Mouse (Mus musculus): ENCODE results near the gene Snrpc. TPM values are rescaled to one million over a fixed set of nuclear protein-coding genes. Genes with fewer than 3 reads are reported as not detected.

Snrpc gene
- polyA plus RNA-seq, 1 experiment from 2014 or later, result 358 TPM

GRCm38 (mm10) chr17:27820568-27821406 is 17.2 kb upstream of the Snrpc start, which contains the start of gene D17Wsu92e:
TSS of gene D17Wsu92e (minus strand) at chr17:27820648.
- H3K27ac ChIP-seq, result peak within 1 kb of the TSS; percentile 87
- peak within 1 kb of the TSS; percentile 94 for H3K4me2 ChIP-seq (replicated peaks)
- H3K36me3 ChIP-seq, result no peaks in the 10 kb centered on the region
- H3K9ac ChIP-seq, result peak within 1 kb of the TSS; percentile 99
- no peaks in the 10 kb centered on the region for H3K9me3 ChIP-seq
- WGBS, result 3% methylated on average over 35 of the region's 56 CpGs
- peak within 1 kb of the TSS; percentile 100 for H3K4me3 ChIP-seq
- H3K4me1 ChIP-seq, result peaks cover 22% of the 10 kb centered on the region
- peak; percentile 91 for ATAC-seq (ENCODE audit: insufficient number of reproducible peaks, insufficient read depth, low FRiP score, low TSS enrichment)
- H3K27me3 ChIP-seq, result no peaks in the 10 kb centered on the region

DNA sequence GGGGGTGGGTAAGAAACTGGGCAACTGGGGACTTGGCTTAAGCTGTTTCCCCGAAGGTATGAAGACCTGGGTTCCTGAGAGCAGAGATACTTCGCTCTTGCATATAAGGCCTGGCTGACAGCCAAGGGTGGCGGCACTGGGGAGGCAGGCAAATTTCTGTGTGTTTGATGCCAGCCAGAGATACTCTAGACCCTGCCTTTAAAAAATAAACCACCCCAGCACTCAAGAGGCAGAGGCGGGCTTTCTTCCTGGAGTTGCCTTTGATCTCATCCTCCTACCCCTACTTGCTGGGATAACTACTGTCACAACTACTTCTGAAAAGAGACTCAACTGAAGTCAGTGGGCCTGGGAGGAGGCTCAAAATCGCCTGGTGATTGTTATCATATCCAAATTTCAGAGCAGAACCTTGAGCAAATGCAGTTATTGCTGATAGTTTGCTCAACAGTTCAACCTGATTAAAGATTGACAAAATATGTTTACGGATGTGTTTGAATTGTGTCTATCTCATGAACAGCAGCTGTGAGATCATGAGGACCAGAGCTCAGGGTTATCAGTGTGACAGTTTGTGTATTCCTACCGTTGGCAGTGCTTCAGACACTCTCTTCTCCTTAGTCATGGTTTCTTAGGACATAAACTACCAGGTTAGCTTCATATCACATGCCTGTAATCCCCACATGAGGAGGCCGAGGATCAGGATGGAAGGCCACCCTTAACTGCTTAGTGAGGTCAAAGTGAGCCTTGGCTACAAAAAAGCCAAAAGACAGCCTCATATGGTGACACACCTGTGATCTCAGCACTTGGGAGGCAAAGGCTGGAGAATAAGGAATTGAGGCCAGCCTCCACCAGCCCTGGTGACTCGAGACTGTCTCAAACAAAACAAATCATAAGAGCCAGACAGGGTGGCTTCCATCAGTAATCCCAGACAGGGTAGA is 16.3 kb upstream of the Snrpc start:
- Histone ChIP-seq H3K4me1 (peaks cover 26% of the 10 kb centered on the region), H3K27ac (0 out of 2 replicates have a peak overlapping the region, but pooled peaks have one; percentile 87), H3K36me3 (no peaks in the 10 kb centered on the region), H3K9me3 (no peaks in the 10 kb centered on the region), H3K27me3 (no peaks in the 10 kb centered on the region), H3K4me3 (peak overlapping the region; percentile 100; the same call in 1 of the 2 replicates), H3K4me2 (replicated peaks) (peak overlapping the region; percentile 94), H3K9ac (peak overlapping the region; percentile 99; the same call in 1 of the 2 replicates)
- ATAC-seq (ENCODE audit: insufficient number of reproducible peaks, insufficient read depth, low FRiP score, low TSS enrichment), result no peak
- WGBS, result 70% methylated on average over 9 of the region's 9 CpGs

GRCm38 (mm10) chr17:27823142-27823905 is 14.6 kb upstream of the Snrpc start:
- H3K4me2 ChIP-seq (replicated peaks), result no peak overlapping the region
- 78% methylated on average over 9 of the region's 9 CpGs for WGBS
- H3K9ac ChIP-seq, result no peak overlapping the region
- H3K4me3 ChIP-seq, result no peak overlapping the region
- ATAC-seq (ENCODE audit: insufficient number of reproducible peaks, insufficient read depth, low FRiP score, low TSS enrichment), result no peak
- peaks cover 27% of the 10 kb centered on the region for H3K4me1 ChIP-seq
- no peaks in the 10 kb centered on the region for H3K36me3 ChIP-seq
- H3K9me3 ChIP-seq, result no peaks in the 10 kb centered on the region
- no peaks in the 10 kb centered on the region for H3K27me3 ChIP-seq
- no peak overlapping the region for H3K27ac ChIP-seq

DNA sequence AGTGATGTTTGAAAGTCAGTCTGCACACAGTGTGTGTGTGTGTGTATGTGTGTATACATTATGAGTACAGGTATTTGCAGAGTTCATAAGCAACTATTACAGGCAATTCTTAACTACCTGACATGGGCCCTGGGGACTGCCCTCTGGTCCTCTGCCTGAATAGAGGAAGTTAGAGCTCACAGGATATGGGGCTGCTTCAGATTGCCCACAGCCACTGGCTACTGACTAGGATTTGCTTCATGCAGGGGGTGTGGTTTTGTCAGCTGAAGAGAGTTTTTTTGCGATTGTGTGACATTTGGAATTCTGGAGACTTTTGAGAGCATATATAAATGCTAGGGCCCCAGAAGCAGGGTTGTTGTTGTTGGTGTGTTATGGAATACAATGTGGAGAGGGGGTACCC is 13.0 kb upstream of the Snrpc start:
- H3K4me2 ChIP-seq (replicated peaks), result no peak overlapping the region
- H3K27me3 ChIP-seq, result no peaks in the 10 kb centered on the region
- H3K27ac ChIP-seq, result no peak overlapping the region
- no peak overlapping the region for H3K4me3 ChIP-seq
- no peak overlapping the region for H3K9ac ChIP-seq
- WGBS, result 57% methylated on average over 1 of the region's 1 CpGs
- H3K4me1 ChIP-seq, result peaks cover 15% of the 10 kb centered on the region
- no peaks in the 10 kb centered on the region for H3K9me3 ChIP-seq
- no peak for ATAC-seq (ENCODE audit: insufficient number of reproducible peaks, insufficient read depth, low FRiP score, low TSS enrichment)
- H3K36me3 ChIP-seq, result no peaks in the 10 kb centered on the region

DNA sequence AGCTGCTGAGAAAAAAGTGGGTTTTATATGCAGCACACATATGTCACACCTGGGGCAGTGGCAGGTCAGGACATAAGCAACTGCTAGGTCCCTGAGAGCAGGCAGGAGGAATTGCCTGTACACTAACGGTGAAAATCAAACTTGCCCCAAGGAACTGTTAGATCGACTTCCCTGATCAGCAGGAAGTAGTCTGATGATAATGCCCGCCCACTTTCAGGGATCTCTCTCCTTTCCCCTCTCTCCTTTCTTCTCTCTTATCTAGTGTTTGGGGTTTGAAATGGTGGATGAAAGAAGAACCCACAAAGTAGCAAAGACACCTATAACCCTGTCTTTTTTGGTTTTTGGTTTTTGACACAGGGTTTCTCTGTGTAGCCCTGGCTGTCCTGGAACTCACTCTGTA is 12.4 kb upstream of the Snrpc start:
- H3K4me1 ChIP-seq, result peaks cover 15% of the 10 kb centered on the region
- no peaks in the 10 kb centered on the region for H3K9me3 ChIP-seq
- no peaks in the 10 kb centered on the region for H3K27me3 ChIP-seq
- peak overlapping the region; percentile 51; the same call in 1 of the 2 replicates for H3K4me2 ChIP-seq (replicated peaks)
- 34% methylated on average over 3 of the region's 3 CpGs for WGBS
- no peaks in the 10 kb centered on the region for H3K36me3 ChIP-seq
- H3K9ac ChIP-seq, result no peak overlapping the region
- no peak for ATAC-seq (ENCODE audit: insufficient number of reproducible peaks, insufficient read depth, low FRiP score, low TSS enrichment)
- H3K4me3 ChIP-seq, result peak overlapping the region; percentile 30; the same call in 1 of the 2 replicates
- H3K27ac ChIP-seq, result 0 out of 2 replicates have a peak overlapping the region, but pooled peaks have one; percentile 2

GRCm38 (mm10) chr17:27825984-27826905 is 11.7 kb upstream of the Snrpc start:
- H3K4me3 ChIP-seq, result peak overlapping the region; percentile 30
- H3K4me1 ChIP-seq, result peaks cover 12% of the 10 kb centered on the region
- peak; percentile 25; the same call in 1 of the 2 replicates for ATAC-seq (ENCODE audit: insufficient number of reproducible peaks, insufficient read depth, low FRiP score, low TSS enrichment)
- no peak overlapping the region for H3K9ac ChIP-seq
- no peaks in the 10 kb centered on the region for H3K36me3 ChIP-seq
- H3K27me3 ChIP-seq, result no peaks in the 10 kb centered on the region
- no peaks in the 10 kb centered on the region for H3K9me3 ChIP-seq
- H3K4me2 ChIP-seq (replicated peaks), result peak overlapping the region; percentile 51
- H3K27ac ChIP-seq, result peak overlapping the region; percentile 42; the same call in 1 of the 2 replicates
- WGBS, result 4% methylated on average over 22 of the region's 22 CpGs

DNA sequence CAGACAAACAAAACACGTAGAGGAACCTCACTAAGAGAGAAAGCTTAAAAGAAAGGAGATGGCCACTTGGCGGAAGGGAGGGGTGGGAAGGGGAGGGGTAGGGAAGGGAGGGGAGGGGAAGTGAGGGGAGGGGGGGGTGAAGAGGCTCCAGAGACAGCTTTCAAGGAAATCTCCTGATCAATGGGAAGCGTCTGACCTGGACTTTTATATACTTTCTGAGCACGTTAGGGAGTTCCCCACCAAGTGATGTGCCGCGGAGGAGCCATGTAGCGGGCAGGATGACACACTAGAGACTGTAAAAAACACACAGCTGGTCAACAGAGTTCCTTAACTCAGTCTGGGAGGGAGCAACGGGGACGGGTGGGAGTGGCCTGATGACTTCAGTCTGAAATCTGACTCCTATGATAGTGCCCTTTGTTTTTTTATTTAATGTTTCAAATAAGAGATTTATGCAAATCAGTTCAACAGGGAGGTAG is 11.0 kb upstream of the Snrpc start:
- ATAC-seq (ENCODE audit: insufficient number of reproducible peaks, insufficient read depth, low FRiP score, low TSS enrichment), result no peak
- Histone ChIP-seq H3K4me3 (peak overlapping the region; percentile 30), H3K36me3 (no peaks in the 10 kb centered on the region), H3K4me2 (replicated peaks) (peak overlapping the region; percentile 51), H3K4me1 (peaks cover 9% of the 10 kb centered on the region; the same call in 1 of the 2 replicates), H3K9me3 (no peaks in the 10 kb centered on the region), H3K27ac (peak overlapping the region; percentile 42; the same call in 1 of the 2 replicates), H3K27me3 (no peaks in the 10 kb centered on the region), H3K9ac (no peak overlapping the region)
- WGBS, result 2% methylated on average over 8 of the region's 9 CpGs

GRCm38 (mm10) chr17:27827511-27827910 is 10.4 kb upstream of the Snrpc start:
- Histone ChIP-seq H3K36me3 (no peaks in the 10 kb centered on the region), H3K9me3 (no peaks in the 10 kb centered on the region), H3K27me3 (no peaks in the 10 kb centered on the region), H3K4me2 (replicated peaks) (peak overlapping the region; percentile 51; the same call in 1 of the 2 replicates), H3K4me1 (peaks cover 9% of the 10 kb centered on the region; the same call in 1 of the 2 replicates), H3K27ac (no peak overlapping the region), H3K4me3 (no peak overlapping the region), H3K9ac (no peak overlapping the region)
- 26% methylated on average over 6 of the region's 6 CpGs for WGBS
- ATAC-seq (ENCODE audit: insufficient number of reproducible peaks, insufficient read depth, low FRiP score, low TSS enrichment), result no peak

DNA sequence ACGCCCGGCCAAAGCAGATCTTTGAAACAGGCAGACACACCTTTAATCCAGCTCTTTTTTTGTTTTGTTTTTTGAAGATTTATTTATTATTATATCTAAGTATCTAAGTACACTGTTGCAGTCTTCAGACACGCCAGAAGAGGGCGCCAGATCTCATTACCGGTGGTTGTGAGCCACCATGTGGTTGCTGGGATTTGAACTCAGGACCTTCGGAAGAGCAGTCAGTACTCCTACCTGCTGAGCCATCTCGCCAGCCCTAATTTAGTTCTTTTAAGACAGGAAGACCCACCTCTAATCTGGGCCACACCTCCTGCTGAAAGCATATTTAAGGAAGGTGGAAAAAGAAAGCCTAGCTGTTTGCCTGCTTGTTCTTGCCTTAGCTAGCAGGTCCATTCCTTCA is 7.5 kb upstream of the Snrpc start:
- no peak overlapping the region for H3K4me2 ChIP-seq (replicated peaks)
- H3K9me3 ChIP-seq, result no peaks in the 10 kb centered on the region
- H3K36me3 ChIP-seq, result no peaks in the 10 kb centered on the region
- no peak for ATAC-seq (ENCODE audit: insufficient number of reproducible peaks, insufficient read depth, low FRiP score, low TSS enrichment)
- no peak overlapping the region for H3K27ac ChIP-seq
- H3K4me1 ChIP-seq, result peaks cover 9% of the 10 kb centered on the region; the same call in 1 of the 2 replicates
- H3K4me3 ChIP-seq, result no peak overlapping the region
- H3K27me3 ChIP-seq, result 0 out of 2 replicates have a peak, but pooled peaks cover 3% of the 10 kb centered on the region
- WGBS, result 52% methylated on average over 7 of the region's 7 CpGs
- no peak overlapping the region for H3K9ac ChIP-seq

Data from embryonic facial prominence, embryonic 12.5 days (tissue).